Mouse (Mus musculus) MEL-GATA-1-ER (cell line): ENCODE measurements around the gene Daglb.

Source experiments
- DNase-seq: peaks from one replicate; pipeline ENCODE4 v3.0.0-alpha.2; 2012; ENCODE audit warnings: low read depth; ENCODE audit errors: extremely low read depth

Gene Daglb

GRCm38 (mm10) chr5:143464100-143464756 lies at the start of gene Daglb:
TSS of gene Daglb (plus strand) at chr5:143464584.
- peak; percentile 67 for DNase-seq

GRCm38 (mm10) chr5:143421484-143421883 lies 42.9 kb upstream of the Daglb start:
- no peak for DNase-seq

GRCm38 (mm10) chr5:143422990-143423389 lies 41.4 kb upstream of the Daglb start:
- DNase-seq: no peak

GRCm38 (mm10) chr5:143423899-143424519 lies 40.4 kb upstream of the Daglb start:
- no peak for DNase-seq

- no peak for DNase-seq
Measured at GRCm38 (mm10) chr5:143434421-143434820, 30.0 kb upstream of the Daglb start.

- no peak for DNase-seq
Measured at GRCm38 (mm10) chr5:143441298-143441697, 23.1 kb upstream of the Daglb start.

GRCm38 (mm10) chr5:143441753-143442152 lies 22.6 kb upstream of the Daglb start:
- DNase-seq: peak; percentile 32

GRCm38 (mm10) chr5:143463671-143464070 lies 713 bp upstream of the Daglb start:
- no peak for DNase-seq

- no peak for DNase-seq
Measured at GRCm38 (mm10) chr5:143464757-143465118, 354 bp downstream of the Daglb start.

- no peak for DNase-seq
Measured at GRCm38 (mm10) chr5:143465156-143466085, 1.0 kb downstream of the Daglb start.

- DNase-seq: no peak
Measured at GRCm38 (mm10) chr5:143466891-143467669, 2.7 kb downstream of the Daglb start.

- no peak for DNase-seq
Measured at GRCm38 (mm10) chr5:143467931-143468330, 3.5 kb downstream of the Daglb start.

- DNase-seq: no peak
Measured at GRCm38 (mm10) chr5:143469628-143470027, 5.2 kb downstream of the Daglb start.

GRCm38 (mm10) chr5:143470421-143471164 lies 6.2 kb downstream of the Daglb start:
- peak; percentile 89 for DNase-seq

- DNase-seq: no peak
Measured at GRCm38 (mm10) chr5:143471165-143471546, 6.8 kb downstream of the Daglb start.

- no peak for DNase-seq
Measured at GRCm38 (mm10) chr5:143471953-143472618, 7.7 kb downstream of the Daglb start.

- DNase-seq: no peak
Measured at GRCm38 (mm10) chr5:143475153-143475844, 10.9 kb downstream of the Daglb start.

- no peak for DNase-seq
Measured at GRCm38 (mm10) chr5:143476013-143476412, 11.6 kb downstream of the Daglb start.

GRCm38 (mm10) chr5:143477901-143478300 lies 13.5 kb downstream of the Daglb start:
- DNase-seq: no peak
